Mouse (Mus musculus) lung, embryonic 14.5 days (tissue): ENCODE results near the gene Csnk1g1. TPM values are rescaled to one million over a fixed set of nuclear protein-coding genes. Genes with fewer than 3 reads are reported as not detected.

Source experiments
- ATAC-seq: fragments of 200-750 bp; cut with Nextera tagmentation; 2 replicates; pipeline ENCODE4 v1.8.0; 2017; ENCODE audit warnings: mild to moderate bottlenecking, moderate TSS enrichment, moderate library complexity; ENCODE audit not compliant: insufficient read depth
- DNase-seq: peaks from one replicate; pipeline ENCODE4 v3.0.0-alpha.2; 2015
- H3K27ac ChIP-seq: fragments of 300-500 bp; sonication (generic); 2 replicates; pipeline ENCODE4 v1.5.1; 2014; ENCODE audit warnings: low read depth, mild to moderate bottlenecking, moderate library complexity
- H3K27me3 ChIP-seq: fragments of 300-500 bp; sonication (generic); 2 replicates; pipeline ENCODE4 v1.6.1; 2014; ENCODE audit warnings: low read length, control low read depth; ENCODE audit not compliant: insufficient read depth
- H3K36me3 ChIP-seq: fragments of 300-500 bp; sonication (generic); 2 replicates; pipeline ENCODE4 v1.6.1; 2014; ENCODE audit warnings: control low read depth; ENCODE audit not compliant: insufficient read depth
- H3K4me1 ChIP-seq: fragments of 300-500 bp; sonication (generic); 2 replicates; pipeline ENCODE4 v1.6.1; 2014; ENCODE audit warnings: antibody characterized with exemption, control low read depth; ENCODE audit not compliant: insufficient read depth
- H3K4me2 ChIP-seq: fragments of 300-500 bp; sonication (generic); 2 replicates; pipeline ENCODE4 v1.6.1; 2014; ENCODE audit warnings: mild to moderate bottlenecking
- H3K4me3 ChIP-seq: fragments of 300-500 bp; sonication (generic); 2 replicates; pipeline ENCODE4 v1.5.1; 2014; ENCODE audit warnings: low read depth, low read length
- H3K9ac ChIP-seq: fragments of 300-500 bp; sonication (generic); 2 replicates; pipeline ENCODE4 v1.6.1; 2014
- H3K9me3 ChIP-seq: fragments of 300-500 bp; sonication (generic); 2 replicates; pipeline ENCODE4 v1.6.1; 2016; ENCODE audit warnings: low read depth, low read length, control low read depth
- CTCF ChIP-seq: IDR thresholded peaks from 2 replicates; pipeline ENCODE4 v1.5.1; 2016; ENCODE audit warnings: antibody characterized with exemption, low read depth
- WGBS: fragments of 180-500 bp; shearing (Covaris S2); extraction: QIAGEN DNeasy Blood & Tissue Kit; methylation state at CpG from one replicate; pipeline ENCODE4 v1.1.7; 2014; 5-methylcytosine and 5-hydroxymethylcytosine counted together
- polyA plus RNA-seq: library from polyadenylated mRNA; unstranded; fragments of >200 nt; fragmentation: Nextera tagmentation; extraction: Ambion mirVana; gene quantifications from 2 replicates; pipeline ENCODE4 v1.2.1, GENCODE M21; 2014

The Csnk1g1 gene
- polyA plus RNA-seq, 1 experiment from 2014 or later: 19.2 TPM

GRCm38 (mm10) chr9:66053620-66054019 is 144.9 kb downstream of the Csnk1g1 start:
- Histone ChIP-seq H3K9ac (no peak overlapping the region), H3K27me3 (no peaks in the 10 kb centered on the region), H3K4me2 (no peak overlapping the region), H3K4me3 (no peak overlapping the region), H3K27ac (no peak overlapping the region), H3K36me3 (no peaks in the 10 kb centered on the region), H3K9me3 (no peaks in the 10 kb centered on the region), H3K4me1 (no peaks in the 10 kb centered on the region)
- 33% methylated on average over 1 of the region's 1 CpGs for WGBS
- no peak for DNase-seq
- no peak for ATAC-seq
- 0 out of 2 replicates have a peak, but pooled peaks have one; percentile 19 for TF ChIP-seq CTCF

- Histone ChIP-seq H3K27ac (peak within 1 kb of the TSS; percentile 77), H3K9ac (peak within 1 kb of the TSS; percentile 86), H3K4me2 (peak within 1 kb of the TSS; percentile 86), H3K4me1 (peaks cover 7% of the 10 kb centered on the region), H3K36me3 (peaks cover 24% of the 10 kb centered on the region), H3K9me3 (no peaks in the 10 kb centered on the region), H3K27me3 (no peaks in the 10 kb centered on the region), H3K4me3 (peak within 1 kb of the TSS; percentile 80)
- TF ChIP-seq CTCF: no peak
- DNase-seq (peak; percentile 99), ATAC-seq (peak; percentile 99)
- under 1% methylated on average over 50 of the region's 51 CpGs for WGBS
Measured at GRCm38 (mm10) chr9:66059583-66060307, 151.0 kb downstream of the Csnk1g1 start, which contains the start of gene Ppib. TSS of gene Ppib (plus strand) at chr9:66060222.

- 0% methylated on average over 20 of the region's 20 CpGs for WGBS
- H3K4me1 ChIP-seq: peaks cover 7% of the 10 kb centered on the region
- peak overlapping the region; percentile 86 for H3K9ac ChIP-seq
- H3K9me3 ChIP-seq: no peaks in the 10 kb centered on the region
- no peak for TF ChIP-seq CTCF
- ATAC-seq (peak; percentile 68), DNase-seq (no peak)
- H3K4me3 ChIP-seq: peak overlapping the region; percentile 80
- no peaks in the 10 kb centered on the region for H3K27me3 ChIP-seq
- H3K4me2 ChIP-seq: peak overlapping the region; percentile 86
- H3K27ac ChIP-seq: peak overlapping the region; percentile 77
- peaks cover 28% of the 10 kb centered on the region for H3K36me3 ChIP-seq
Measured at GRCm38 (mm10) chr9:66060308-66060647, 151.6 kb downstream of the Csnk1g1 start.

- peaks cover 7% of the 10 kb centered on the region for H3K4me1 ChIP-seq
- TF ChIP-seq CTCF: no peak
- WGBS: 18% methylated on average over 4 of the region's 4 CpGs
- peak; percentile 20 for DNase-seq
- no peaks in the 10 kb centered on the region for H3K9me3 ChIP-seq
- no peaks in the 10 kb centered on the region for H3K27me3 ChIP-seq
- no peak overlapping the region for H3K27ac ChIP-seq
- H3K4me3 ChIP-seq: peak overlapping the region; percentile 80
- peaks cover 35% of the 10 kb centered on the region for H3K36me3 ChIP-seq
- peak overlapping the region; percentile 86 for H3K4me2 ChIP-seq
- peak overlapping the region; percentile 86 for H3K9ac ChIP-seq
- no peak for ATAC-seq
Measured at GRCm38 (mm10) chr9:66060986-66061385, 152.3 kb downstream of the Csnk1g1 start.

- WGBS: 75% methylated on average over 3 of the region's 3 CpGs
- Histone ChIP-seq H3K9ac (peak overlapping the region; percentile 86), H3K4me3 (peak overlapping the region; percentile 80), H3K27me3 (no peaks in the 10 kb centered on the region), H3K27ac (no peak overlapping the region), H3K4me1 (peaks cover 7% of the 10 kb centered on the region), H3K36me3 (peaks cover 42% of the 10 kb centered on the region), H3K9me3 (no peaks in the 10 kb centered on the region), H3K4me2 (peak overlapping the region; percentile 86)
- no peak for ATAC-seq
- no peak for DNase-seq
- no peak for TF ChIP-seq CTCF
Measured at GRCm38 (mm10) chr9:66061656-66062055, 152.9 kb downstream of the Csnk1g1 start.

GRCm38 (mm10) chr9:66063446-66063845 is 154.7 kb downstream of the Csnk1g1 start:
- ATAC-seq (no peak), DNase-seq (no peak)
- no peak for TF ChIP-seq CTCF
- H3K4me3 ChIP-seq: no peak overlapping the region
- no peaks in the 10 kb centered on the region for H3K9me3 ChIP-seq
- no peak overlapping the region for H3K4me2 ChIP-seq
- H3K27ac ChIP-seq: no peak overlapping the region
- no peak overlapping the region for H3K9ac ChIP-seq
- 90% methylated on average over 3 of the region's 3 CpGs for WGBS
- peaks cover 7% of the 10 kb centered on the region for H3K4me1 ChIP-seq
- H3K36me3 ChIP-seq: peaks cover 50% of the 10 kb centered on the region
- H3K27me3 ChIP-seq: peaks cover 11% of the 10 kb centered on the region

GRCm38 (mm10) chr9:66064316-66064715 is 155.6 kb downstream of the Csnk1g1 start:
- Histone ChIP-seq H3K9me3 (no peaks in the 10 kb centered on the region), H3K4me1 (peaks cover 7% of the 10 kb centered on the region), H3K4me3 (no peak overlapping the region), H3K4me2 (no peak overlapping the region), H3K27me3 (peaks cover 18% of the 10 kb centered on the region), H3K36me3 (peaks cover 50% of the 10 kb centered on the region), H3K27ac (no peak overlapping the region), H3K9ac (no peak overlapping the region)
- no peak for TF ChIP-seq CTCF
- 92% methylated on average over 11 of the region's 11 CpGs for WGBS
- DNase-seq (no peak), ATAC-seq (no peak)
